Mouse (Mus musculus) cerebellum, adult 2 months (tissue): ENCODE measurements around the gene Rnaseh2c.

Experiments
- CTCF ChIP-seq: fragments of 200-500 bp; IDR thresholded peaks from 2 replicates; pipeline ENCODE4 v1.5.1; 2011; ENCODE audit warnings: low read depth, mild to moderate bottlenecking, control low read depth, low read length, moderate library complexity, borderline replicate concordance; ENCODE audit not compliant: insufficient read depth
- POLR2A ChIP-seq: fragments of 200-500 bp; IDR thresholded peaks from 2 replicates; pipeline ENCODE4 v1.6.1; 2011; ENCODE audit warnings: low read length, control low read depth, borderline replicate concordance; ENCODE audit not compliant: insufficient read depth

DNA sequence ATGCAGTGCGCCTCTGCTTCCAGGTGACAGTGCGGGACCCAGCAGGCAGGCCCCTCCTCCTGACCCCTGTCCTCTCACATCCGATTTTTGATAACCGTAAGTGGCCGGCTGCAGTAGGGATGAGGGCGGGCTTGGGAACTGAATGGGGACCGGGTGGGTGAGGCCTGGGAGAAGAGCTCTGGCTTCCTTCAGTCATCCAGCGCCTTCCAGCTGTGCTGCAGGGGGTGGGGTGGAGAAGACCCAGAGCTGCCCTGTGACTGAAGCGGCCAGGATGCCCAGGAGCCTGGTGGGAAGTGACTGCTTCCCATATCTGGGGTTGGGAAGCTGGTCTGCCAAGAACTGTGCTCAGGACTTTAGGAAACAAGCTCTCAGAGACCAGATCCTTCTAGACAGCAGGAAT lies 38.7 kb downstream of the Rnaseh2c start:
- TF ChIP-seq CTCF: no peak
- TF ChIP-seq POLR2A: no peak
